In genomic region chr14:46831295-46831694, GRCm38 (mm10) we compare ENCODE assay signal across 8 mouse cellular contexts. TPM values are rescaled to one million over a fixed set of nuclear protein-coding genes. Genes with fewer than 3 reads are reported as not detected.
A peak's percentile ranks its signal among the peaks of the same experiment; 100 is the strongest.
DNase-seq lines count a peak whose midpoint lies in the region; ATAC-seq and TF ChIP-seq lines count a peak whose summit lies in the region.

No protein-coding gene starts in this region.

- intact Hi-C loops in left cerebral cortex, postnatal 25 days (cut with DNase I) = loop anchor here (5.0 kb wide), 1 partner anchor 256 kb away; no protein-coding TSS in a partner anchor

- H3K4me3 ChIP-seq in kidney, adult 2 months (ENCODE audit: insufficient read depth, low read depth, low read length) = peak overlapping the region; percentile 90
- H3K4me3 ChIP-seq in heart, embryonic 16.5 days (ENCODE audit: low read length) = peak overlapping the region; percentile 92
- H3K4me3 ChIP-seq in liver, postnatal 0 days (ENCODE audit: low read depth, low read length) = peak overlapping the region; percentile 93

- no peak for DNase-seq in kidney, adult 2 months
- no peak for DNase-seq in kidney, postnatal 4 days
- peak; percentile 32 for DNase-seq in c-Kit-negative CD71-positive TER-119-positive erythroid progenitor cells, embryonic 14.5 days (ENCODE audit: low read depth, low spot score)
- DNase-seq in liver, postnatal 0 days = no peak
- no peak for DNase-seq in urinary bladder, postnatal 4 days (ENCODE audit: low spot score in 2 of 2)
- no peak for DNase-seq in left cerebral cortex, postnatal 25 days (ENCODE audit: low spot score in 2 of 2)
- no peak for DNase-seq in layer of hippocampus, postnatal 14 days (ENCODE audit: low spot score in 2 of 2)

- H3K36me3 ChIP-seq in kidney, adult 2 months (ENCODE audit: control insufficient read depth, insufficient read depth, low read length) = no peaks in the 10 kb centered on the region
- no peaks in the 10 kb centered on the region for H3K36me3 ChIP-seq in heart, embryonic 16.5 days (ENCODE audit: control insufficient read depth, insufficient read depth)
- no peaks in the 10 kb centered on the region for H3K36me3 ChIP-seq in liver, postnatal 0 days (replicated peaks; ENCODE audit: insufficient read depth, low read length)

- no peak for ATAC-seq in heart, embryonic 16.5 days (replicated peaks; ENCODE audit: extremely low read depth, insufficient read depth, low FRiP score)
- ATAC-seq in liver, postnatal 0 days = no peak

- H3K9me3 ChIP-seq in heart, embryonic 16.5 days (replicated peaks; ENCODE audit: control insufficient read depth, low read length) = no peaks in the 10 kb centered on the region
- H3K9me3 ChIP-seq in liver, postnatal 0 days (ENCODE audit: low read length) = no peaks in the 10 kb centered on the region

- H3K27me3 ChIP-seq in kidney, adult 2 months (replicated peaks; ENCODE audit: control insufficient read depth, insufficient read depth, low read length) = no peaks in the 10 kb centered on the region
- H3K27me3 ChIP-seq in heart, embryonic 16.5 days (ENCODE audit: control insufficient read depth, insufficient read depth, low read length) = no peaks in the 10 kb centered on the region
- no peaks in the 10 kb centered on the region for H3K27me3 ChIP-seq in liver, postnatal 0 days (ENCODE audit: insufficient read depth, low read length)

- no peak for TF ChIP-seq EP300 in liver, postnatal 0 days (IDR thresholded peaks at IDR 0.05; ENCODE audit: low read depth)

- no peak for TF ChIP-seq POLR2A in kidney, adult 2 months (IDR thresholded peaks at IDR 0.05; ENCODE audit: low read depth, low read length)

- no peak for TF ChIP-seq CTCF in kidney, adult 2 months (conservative IDR thresholded peaks at IDR 0.05; ENCODE audit: insufficient read depth, insufficient read length, low read depth, low read length)
- TF ChIP-seq CTCF in liver, postnatal 0 days (IDR thresholded peaks at IDR 0.05; ENCODE audit: low read depth) = no peak

- H3K4me2 ChIP-seq in heart, embryonic 16.5 days (ENCODE audit: low read depth, low read length) = peak overlapping the region; percentile 80
- peak overlapping the region; percentile 90 for H3K4me2 ChIP-seq in liver, postnatal 0 days (ENCODE audit: low read depth, low read length)

- H3K9ac ChIP-seq in heart, embryonic 16.5 days (ENCODE audit: low read length) = peak overlapping the region; percentile 92
- peak overlapping the region; percentile 89 for H3K9ac ChIP-seq in liver, postnatal 0 days (replicated peaks)

- H3K27ac ChIP-seq in kidney, adult 2 months (ENCODE audit: insufficient read depth, low read depth, low read length) = peak overlapping the region; percentile 57; the same call in 1 of the 2 replicates
- H3K27ac ChIP-seq in heart, embryonic 16.5 days (ENCODE audit: low read length) = peak overlapping the region; percentile 84
- H3K27ac ChIP-seq in liver, postnatal 0 days (ENCODE audit: low read depth) = peak overlapping the region; percentile 86

- peaks cover 4% of the 10 kb centered on the region; the same call in 1 of the 2 replicates for H3K4me1 ChIP-seq in kidney, adult 2 months (ENCODE audit: control insufficient read depth, insufficient read depth, low read length)
- H3K4me1 ChIP-seq in heart, embryonic 16.5 days (ENCODE audit: control insufficient read depth, insufficient read depth, low read length) = peaks cover 12% of the 10 kb centered on the region
- peaks cover 24% of the 10 kb centered on the region for H3K4me1 ChIP-seq in liver, postnatal 0 days (ENCODE audit: insufficient read depth)

- 2% methylated on average over 4 of the region's 4 CpGs for WGBS in kidney, adult 2 months
- 4% methylated on average over 4 of the region's 4 CpGs for WGBS in heart, embryonic 16.5 days
- 0% methylated on average over 4 of the region's 4 CpGs for WGBS in liver, postnatal 0 days (ENCODE audit: insufficient replicate concordance)

RNA-seq across cellular contexts. Expression of gene Cgrrf1, which starts 0.6 kb away (rescaled TPM):
- polyA plus RNA-seq in kidney, adult 2 months (2012; rRNA removed) = 33.0 and 35.9 TPM in 2 replicates
- 27.0 and 28.4 TPM in 2 replicates for polyA plus RNA-seq in heart, embryonic 16.5 days (2015; fragmentation: Nextera tagmentation; extraction: Ambion mirVana)
- polyA plus RNA-seq in liver, postnatal 0 days (2015; fragmentation: Nextera tagmentation; extraction: Ambion mirVana) = 34.8 and 35.2 TPM in 2 replicates
- 10 to 100 TPM; 33.0 to 35.7 TPM for total RNA-seq in left cerebral cortex, postnatal 25 days (2021)
- total RNA-seq in layer of hippocampus, postnatal 14 days (2021) = 10 to 100 TPM; 17.5 to 21.5 TPM

RNA-seq across cellular contexts. Expression of gene Gmfb, which starts 9.3 kb away (rescaled TPM):
- polyA plus RNA-seq in kidney, adult 2 months (2012; rRNA removed) = 14.4 and 20.7 TPM in 2 replicates
- polyA plus RNA-seq in heart, embryonic 16.5 days (2015; fragmentation: Nextera tagmentation; extraction: Ambion mirVana) = 48.3 and 53.8 TPM in 2 replicates
- 30.0 and 30.3 TPM in 2 replicates for polyA plus RNA-seq in liver, postnatal 0 days (2015; fragmentation: Nextera tagmentation; extraction: Ambion mirVana)
- 100 to 1,000 TPM; 156 to 158 TPM for total RNA-seq in left cerebral cortex, postnatal 25 days (2021)
- 100 to 1,000 TPM; 167 to 184 TPM for total RNA-seq in layer of hippocampus, postnatal 14 days (2021)

RNA-seq across cellular contexts. Expression of gene Cnih1, which starts 43.1 kb away (rescaled TPM):
- polyA plus RNA-seq in kidney, adult 2 months (2012; rRNA removed) = 66.1 and 71.4 TPM in 2 replicates
- polyA plus RNA-seq in heart, embryonic 16.5 days (2015; fragmentation: Nextera tagmentation; extraction: Ambion mirVana) = 143 and 159 TPM in 2 replicates
- 86.8 and 90.7 TPM in 2 replicates for polyA plus RNA-seq in liver, postnatal 0 days (2015; fragmentation: Nextera tagmentation; extraction: Ambion mirVana)
- total RNA-seq in left cerebral cortex, postnatal 25 days (2021) = 10 to 100 TPM; 84.1 to 85.4 TPM
- 10 to 100 TPM; 66.1 to 69.6 TPM for total RNA-seq in layer of hippocampus, postnatal 14 days (2021)

RNA-seq across cellular contexts. Expression of gene Samd4, which starts 51.4 kb away (rescaled TPM):
- polyA plus RNA-seq in kidney, adult 2 months (2012; rRNA removed) = 3.9 and 4.6 TPM in 2 replicates
- polyA plus RNA-seq in heart, embryonic 16.5 days (2015; fragmentation: Nextera tagmentation; extraction: Ambion mirVana) = 16.1 and 17.8 TPM in 2 replicates
- 0.34 and 0.45 TPM in 2 replicates for polyA plus RNA-seq in liver, postnatal 0 days (2015; fragmentation: Nextera tagmentation; extraction: Ambion mirVana)
- total RNA-seq in left cerebral cortex, postnatal 25 days (2021) = 10 to 100 TPM; 23.7 to 25.7 TPM
- 10 to 100 TPM; 10.9 to 11.2 TPM for total RNA-seq in layer of hippocampus, postnatal 14 days (2021)
